Mouse (Mus musculus) thymus, postnatal 0 days (tissue): Measurements from ENCODE around the gene Rbm38. TPM values are rescaled to one million over a fixed set of nuclear protein-coding genes. Genes with fewer than 3 reads are reported as not detected.

Experiments
- DNase-seq: peaks from one replicate; pipeline ENCODE4 v3.0.0-alpha.2; 2015; ENCODE audit warnings: low spot score
- polyA plus RNA-seq: library from polyadenylated mRNA; unstranded; fragments of >200 nt; fragmentation: Nextera tagmentation; extraction: Ambion mirVana; gene quantifications from 2 replicates; pipeline ENCODE4 v1.2.1, GENCODE M21; 2015

The Rbm38 gene
- polyA plus RNA-seq, 1 experiment from 2014 or later = 144 TPM

- no peak for DNase-seq
These were observed 5.5 kb upstream of the Rbm38 start for GRCm38 (mm10) chr2:173014741-173015287.

- peak; percentile 75 for DNase-seq
These were observed 2.4 kb upstream of the Rbm38 start for GRCm38 (mm10) chr2:173017940-173018339.

GRCm38 (mm10) chr2:173018618-173019017, 1.7 kb upstream of the Rbm38 start:
- DNase-seq = no peak

GRCm38 (mm10) chr2:173019322-173019721, 976 bp upstream of the Rbm38 start:
- DNase-seq = peak; percentile 69

GRCm38 (mm10) chr2:173019790-173020189, 508 bp upstream of the Rbm38 start:
- peak; percentile 93 for DNase-seq

- peak; percentile 93 for DNase-seq
These were observed 1.3 kb downstream of the Rbm38 start for GRCm38 (mm10) chr2:173021633-173022055.

GRCm38 (mm10) chr2:173022056-173022681, 1.9 kb downstream of the Rbm38 start:
- peak; percentile 76 for DNase-seq

- DNase-seq = no peak
These were observed 2.5 kb downstream of the Rbm38 start for GRCm38 (mm10) chr2:173022813-173023212.

GRCm38 (mm10) chr2:173023371-173023851, 3.1 kb downstream of the Rbm38 start:
- peak; percentile 61 for DNase-seq

GRCm38 (mm10) chr2:173023966-173024365, 3.7 kb downstream of the Rbm38 start:
- DNase-seq = no peak

- no peak for DNase-seq
These were observed 4.1 kb downstream of the Rbm38 start for GRCm38 (mm10) chr2:173024392-173024791.

GRCm38 (mm10) chr2:173024938-173025337, 4.6 kb downstream of the Rbm38 start:
- no peak for DNase-seq

- peak; percentile 30 for DNase-seq
These were observed 6.0 kb downstream of the Rbm38 start for GRCm38 (mm10) chr2:173026286-173026685.

- peak; percentile 91 for DNase-seq
These were observed 6.4 kb downstream of the Rbm38 start for GRCm38 (mm10) chr2:173026688-173027131.

- DNase-seq = no peak
These were observed 7.0 kb downstream of the Rbm38 start for GRCm38 (mm10) chr2:173027169-173027823.

GRCm38 (mm10) chr2:173027824-173028495, 7.7 kb downstream of the Rbm38 start:
- no peak for DNase-seq

GRCm38 (mm10) chr2:173028508-173029031, 8.3 kb downstream of the Rbm38 start:
- DNase-seq = no peak

GRCm38 (mm10) chr2:173030591-173031338, 10.5 kb downstream of the Rbm38 start:
- DNase-seq = no peak

GRCm38 (mm10) chr2:173033531-173033930, 13.2 kb downstream of the Rbm38 start:
- peak; percentile 79 for DNase-seq

- DNase-seq = no peak
These were observed 14.7 kb downstream of the Rbm38 start for GRCm38 (mm10) chr2:173034998-173035397.

- DNase-seq = no peak
These were observed 15.4 kb downstream of the Rbm38 start for GRCm38 (mm10) chr2:173035653-173036052.
